7 mouse cellular contexts compared by ENCODE assay signal in genomic region chr1:184034011-184034557, GRCm38 (mm10). TPM values are rescaled to one million over a fixed set of nuclear protein-coding genes. Genes with fewer than 3 reads are reported as not detected.
A peak's percentile ranks its signal among the peaks of the same experiment; 100 is the strongest.
DNase-seq lines count a peak whose midpoint lies in the region; ATAC-seq lines count a peak whose summit lies in the region.

Gene 1700056E22Rik (minus strand): TSS chr1:184034301.

- peak within 1 kb of the TSS; percentile 82 for H3K9ac ChIP-seq in embryonic facial prominence, embryonic 11.5 days (replicated peaks; ENCODE audit: low read length)
- H3K9ac ChIP-seq in midbrain, embryonic 13.5 days (replicated peaks) = peak within 1 kb of the TSS; percentile 80

- H3K4me3 ChIP-seq in embryonic facial prominence, embryonic 11.5 days (ENCODE audit: low read depth, low read length) = peak within 1 kb of the TSS; percentile 61
- peak within 1 kb of the TSS; percentile 87 for H3K4me3 ChIP-seq in limb, embryonic 10.5 days
- peak within 1 kb of the TSS; percentile 62 for H3K4me3 ChIP-seq in midbrain, embryonic 13.5 days (replicated peaks)

- no peaks in the 10 kb centered on the region for H3K4me1 ChIP-seq in embryonic facial prominence, embryonic 11.5 days (ENCODE audit: control insufficient read depth, insufficient read depth, low read length)
- peaks cover 27% of the 10 kb centered on the region for H3K4me1 ChIP-seq in limb, embryonic 10.5 days
- H3K4me1 ChIP-seq in midbrain, embryonic 13.5 days (replicated peaks) = peaks cover 36% of the 10 kb centered on the region

- peak within 1 kb of the TSS; percentile 83 for H3K27ac ChIP-seq in embryonic facial prominence, embryonic 11.5 days (replicated peaks; ENCODE audit: low read depth, low read length)
- H3K27ac ChIP-seq in limb, embryonic 10.5 days = peak within 1 kb of the TSS; percentile 95
- peak within 1 kb of the TSS; percentile 94 for H3K27ac ChIP-seq in midbrain, embryonic 13.5 days

- WGBS in embryonic facial prominence, embryonic 11.5 days = under 1% methylated on average over 38 of the region's 38 CpGs
- under 1% methylated on average over 38 of the region's 38 CpGs for WGBS in limb, embryonic 10.5 days
- WGBS in midbrain, embryonic 13.5 days = under 1% methylated on average over 38 of the region's 38 CpGs

- H3K9me3 ChIP-seq in embryonic facial prominence, embryonic 11.5 days (replicated peaks; ENCODE audit: control insufficient read depth, low read length) = no peaks in the 10 kb centered on the region
- H3K9me3 ChIP-seq in limb, embryonic 10.5 days (replicated peaks) = no peaks in the 10 kb centered on the region
- H3K9me3 ChIP-seq in midbrain, embryonic 13.5 days = no peaks in the 10 kb centered on the region

- no peaks in the 10 kb centered on the region for H3K27me3 ChIP-seq in embryonic facial prominence, embryonic 11.5 days (ENCODE audit: control insufficient read depth, insufficient read depth, low read length)
- peaks cover 25% of the 10 kb centered on the region for H3K27me3 ChIP-seq in limb, embryonic 10.5 days (ENCODE audit: low read depth, poor library complexity, severe bottlenecking)
- H3K27me3 ChIP-seq in midbrain, embryonic 13.5 days = no peaks in the 10 kb centered on the region

- no peaks in the 10 kb centered on the region for H3K36me3 ChIP-seq in embryonic facial prominence, embryonic 11.5 days (replicated peaks; ENCODE audit: control insufficient read depth, insufficient read depth, low read depth, low read length)
- 0 out of 2 replicates have a peak, but pooled peaks cover 1% of the 10 kb centered on the region for H3K36me3 ChIP-seq in limb, embryonic 10.5 days
- no peaks in the 10 kb centered on the region; the same call in 1 of the 2 replicates for H3K36me3 ChIP-seq in midbrain, embryonic 13.5 days

- ATAC-seq in embryonic facial prominence, embryonic 11.5 days (replicated peaks; ENCODE audit: insufficient number of reproducible peaks, low FRiP score, low TSS enrichment, low read depth) = peak; percentile 99
- peak; percentile 89 for ATAC-seq in granulocyte monocyte progenitor cell, adult 5-6 weeks (replicated peaks; ENCODE audit: poor library complexity, severe bottlenecking)
- peak; percentile 99 for ATAC-seq in midbrain, embryonic 13.5 days

- H3K4me2 ChIP-seq in embryonic facial prominence, embryonic 11.5 days (ENCODE audit: low read depth, low read length) = peak within 1 kb of the TSS; percentile 88
- H3K4me2 ChIP-seq in midbrain, embryonic 13.5 days (replicated peaks) = peak within 1 kb of the TSS; percentile 77

- DNase-seq in adrenal gland, postnatal 14 days = peak; percentile 99
- peak; percentile 100 for DNase-seq in embryonic facial prominence, embryonic 11.5 days (ENCODE audit: low spot score)
- DNase-seq in kidney, adult 11 months = peak; percentile 99
- DNase-seq in limb, embryonic 10.5 days (ENCODE audit: low spot score) = peak; percentile 95
- DNase-seq in spleen, adult 12 weeks (ENCODE audit: low spot score) = peak; percentile 97

RNA-seq across cellular contexts. Expression of gene 1700056E22Rik, which starts in this region (rescaled TPM):
- 5.4 and 5.7 TPM in 2 replicates for total RNA-seq in adrenal gland, postnatal 14 days (2021)
- 0.66 and 1.6 TPM in 2 replicates for polyA plus RNA-seq in embryonic facial prominence, embryonic 11.5 days (2014; fragmentation: Nextera tagmentation; extraction: Ambion mirVana)
- total RNA-seq in granulocyte monocyte progenitor cell, adult 5-6 weeks (2014; fragmentation: Nextera tagmentation) = not detected in 2 replicates
- total RNA-seq in granulocyte monocyte progenitor cell, adult 5-6 weeks (2017) = 0.95 TPM in 1 of 2 replicates, not detected in the other
- 0.56 and 0.96 TPM in 2 replicates for polyA plus RNA-seq in limb, embryonic 10.5 days (2016; fragmentation: Nextera tagmentation; extraction: Ambion mirVana)
- 0.94 and 1.6 TPM in 2 replicates for polyA plus RNA-seq in midbrain, embryonic 13.5 days (2015; fragmentation: Nextera tagmentation; extraction: Ambion mirVana)

Comparison
In these comparisons a context has a peak if more than half of its experiments do, and no peak if none do; other contexts are left out.
1. Peak in every context shown above with its lines: DNase-seq, ATAC-seq, H3K4me3 ChIP-seq and H3K27ac ChIP-seq.
2. Peak in ATAC-seq in granulocyte monocyte progenitor cell, adult 5-6 weeks; RNA of the gene not detected or under 1 TPM.
3. Peak in DNase-seq, H3K4me3 ChIP-seq and H3K27ac ChIP-seq in limb, embryonic 10.5 days; RNA of the gene not detected or under 1 TPM.